Mouse (Mus musculus): ENCODE measurements around the gene Mphosph6.
A peak's percentile ranks its signal among the peaks of the same experiment; 100 is the strongest.

Mphosph6 gene

DNA sequence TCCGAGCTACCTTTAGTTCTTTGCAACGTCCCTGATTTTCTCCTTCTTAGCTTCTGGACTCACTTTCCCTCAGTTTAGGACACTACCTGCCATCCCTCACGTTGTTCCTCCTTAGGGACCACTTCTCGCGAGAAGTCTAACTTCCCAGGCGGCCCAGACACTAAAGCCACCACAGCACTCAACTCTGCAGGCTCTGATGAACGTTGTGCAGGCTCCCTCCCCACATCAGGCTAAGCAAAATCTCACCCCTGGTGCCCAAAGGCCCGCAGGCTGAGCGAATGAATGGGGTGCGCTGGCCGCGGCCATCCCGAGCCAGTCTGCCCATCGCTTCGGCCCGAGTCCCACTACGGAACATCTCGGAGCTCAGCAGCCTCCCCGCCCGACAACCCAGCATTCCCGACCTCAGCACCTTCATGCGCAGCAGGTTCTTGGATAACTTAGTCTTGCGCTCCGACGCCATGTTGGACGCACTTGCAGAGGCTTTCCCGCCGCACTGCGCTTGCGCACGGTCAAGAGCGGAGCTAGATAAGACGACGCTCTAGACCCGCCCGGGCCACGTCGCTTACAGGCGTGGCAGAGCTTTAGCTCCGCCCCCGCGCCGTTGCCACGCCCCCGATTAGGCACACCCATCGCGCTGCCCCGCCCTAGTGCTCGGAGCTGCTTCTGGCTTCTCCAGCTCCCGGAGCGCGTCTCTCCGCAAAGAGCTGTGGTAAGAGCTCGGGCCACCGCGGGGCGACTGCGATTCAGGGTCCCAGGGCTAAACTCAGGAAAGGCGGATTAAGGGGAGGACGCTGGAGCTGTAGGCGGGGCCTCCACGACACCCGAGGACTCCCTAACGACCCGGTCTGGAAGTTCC, at the start of gene Mphosph6:
TSS of gene Mphosph6 (minus strand) at position 501 of the 856 bp plus-strand sequence.
- DNase-seq (ENCODE audit: low spot score), result peak; percentile 98

- DNase-seq (ENCODE audit: low spot score), result no peak
These were observed 48.7 kb upstream of the Mphosph6 start for GRCm38 (mm10) chr8:117850420-117850819.

- no peak for DNase-seq (ENCODE audit: low spot score)
These were observed 46.1 kb upstream of the Mphosph6 start for GRCm38 (mm10) chr8:117847865-117848264.

- DNase-seq (ENCODE audit: low spot score), result no peak
These were observed 42.0 kb upstream of the Mphosph6 start for GRCm38 (mm10) chr8:117843694-117844093.

DNA sequence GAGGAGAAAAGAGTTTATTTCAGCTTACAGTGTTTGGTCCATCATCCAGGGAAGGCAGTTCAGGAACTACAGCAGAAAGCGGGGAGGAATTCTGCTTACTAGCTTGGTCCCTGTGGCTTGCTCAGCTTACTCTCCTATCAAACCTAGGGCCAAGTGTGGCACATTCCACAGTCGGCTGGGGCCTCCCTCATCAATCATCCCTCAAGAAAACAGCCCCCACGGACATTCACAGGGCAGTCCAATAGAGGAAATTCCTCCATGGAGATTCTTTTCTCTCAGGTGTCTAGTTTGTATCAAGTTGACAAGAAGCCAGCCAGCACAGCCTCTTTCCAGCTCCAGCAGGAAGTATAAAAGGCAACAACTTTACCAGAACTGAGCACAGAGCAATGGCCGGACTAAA, 11.8 kb upstream of the Mphosph6 start:
- DNase-seq (ENCODE audit: low spot score), result no peak

DNA sequence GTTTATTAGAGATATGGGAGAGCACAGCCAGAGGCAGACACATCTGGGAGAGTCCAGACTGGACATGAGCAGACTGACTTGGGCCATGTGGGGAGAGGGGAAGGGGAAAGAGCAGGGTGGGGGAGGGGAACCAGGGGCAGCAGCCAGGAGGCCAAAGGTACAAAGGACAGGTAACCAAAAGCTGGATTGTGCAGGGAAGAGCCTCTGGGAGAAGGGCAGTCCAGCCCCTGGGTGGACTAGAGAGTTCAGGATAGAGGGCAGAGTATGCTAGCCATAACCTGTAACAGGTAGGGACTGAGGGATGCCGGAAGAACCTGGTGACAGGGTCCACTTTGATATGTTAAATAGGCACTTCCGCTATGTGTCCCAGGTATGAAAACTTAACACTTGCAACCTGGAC, 8.9 kb upstream of the Mphosph6 start:
- peak; percentile 78 for DNase-seq (ENCODE audit: low spot score)

GRCm38 (mm10) chr8:117805419-117805818, 3.7 kb upstream of the Mphosph6 start:
- DNase-seq (ENCODE audit: low spot score), result peak; percentile 67

DNA sequence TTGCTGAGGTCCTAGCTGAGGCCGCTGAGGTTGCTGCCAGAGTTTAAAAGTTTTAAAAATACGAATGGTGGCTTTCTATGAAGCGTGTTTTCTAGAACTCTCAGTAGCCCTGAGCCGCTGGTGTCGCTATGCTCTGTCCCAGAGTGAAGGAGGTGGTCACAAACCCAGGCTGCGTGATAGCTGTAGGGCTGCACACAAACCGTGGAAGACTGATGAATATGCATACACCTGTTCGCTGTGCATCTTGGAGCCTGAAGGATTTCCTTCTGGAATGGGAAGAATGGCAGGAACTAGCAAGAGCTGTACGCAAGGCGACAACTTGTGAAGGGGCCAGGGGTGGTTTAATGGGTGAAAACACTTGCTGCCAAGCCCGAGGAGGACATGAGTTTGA, 551 bp upstream of the Mphosph6 start:
- no peak for DNase-seq (ENCODE audit: low spot score)

GRCm38 (mm10) chr8:117798066-117798465, 3.7 kb downstream of the Mphosph6 start:
- DNase-seq (ENCODE audit: low spot score), result no peak

- DNase-seq (ENCODE audit: low spot score), result no peak
These were observed 5.3 kb downstream of the Mphosph6 start for GRCm38 (mm10) chr8:117796464-117796863.

GRCm38 (mm10) chr8:117794581-117794980, 7.2 kb downstream of the Mphosph6 start:
- no peak for DNase-seq (ENCODE audit: low spot score)

- no peak for DNase-seq (ENCODE audit: low spot score)
These were observed 9.1 kb downstream of the Mphosph6 start for GRCm38 (mm10) chr8:117792616-117793144.

DNA sequence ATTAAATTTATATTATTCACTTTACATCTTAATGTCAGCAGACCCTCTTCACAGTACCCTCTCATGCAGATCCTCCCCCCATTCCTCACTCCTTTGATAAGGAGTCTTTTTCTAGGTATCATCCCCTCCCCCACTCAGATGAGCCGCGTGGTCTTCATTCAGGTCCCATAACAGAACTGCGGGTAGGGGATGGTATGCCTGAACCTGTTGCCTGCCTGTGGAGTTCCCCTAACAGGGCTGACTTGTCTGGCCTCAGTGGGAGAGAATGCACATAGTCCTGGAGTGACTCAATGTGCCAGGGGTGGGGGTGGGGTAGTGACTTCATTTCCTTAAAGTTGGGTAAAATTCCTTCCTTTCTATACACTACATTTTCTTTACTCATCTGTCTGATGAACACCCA, 15.3 kb downstream of the Mphosph6 start:
- no peak for DNase-seq (ENCODE audit: low spot score)

DNA sequence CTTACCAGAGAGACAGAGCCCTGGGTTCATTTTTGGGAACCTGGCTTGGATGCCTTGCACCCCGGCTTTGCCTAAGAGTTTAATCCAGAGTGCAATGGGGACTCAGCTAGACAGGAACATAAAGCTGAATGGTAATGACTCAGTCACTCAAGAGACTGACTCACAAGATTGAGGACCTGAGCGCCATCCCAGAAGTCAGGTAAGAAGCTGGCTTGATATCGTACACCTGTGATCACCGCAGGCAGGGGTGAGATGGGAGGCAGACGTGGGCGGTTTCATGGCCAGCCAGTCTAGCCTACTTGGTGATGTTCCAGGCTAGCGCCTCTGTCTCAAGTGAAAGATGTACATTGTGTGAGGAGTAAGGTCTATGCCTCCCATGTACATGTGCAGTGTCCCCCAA, 18.7 kb downstream of the Mphosph6 start:
- no peak for DNase-seq (ENCODE audit: low spot score)

DNA sequence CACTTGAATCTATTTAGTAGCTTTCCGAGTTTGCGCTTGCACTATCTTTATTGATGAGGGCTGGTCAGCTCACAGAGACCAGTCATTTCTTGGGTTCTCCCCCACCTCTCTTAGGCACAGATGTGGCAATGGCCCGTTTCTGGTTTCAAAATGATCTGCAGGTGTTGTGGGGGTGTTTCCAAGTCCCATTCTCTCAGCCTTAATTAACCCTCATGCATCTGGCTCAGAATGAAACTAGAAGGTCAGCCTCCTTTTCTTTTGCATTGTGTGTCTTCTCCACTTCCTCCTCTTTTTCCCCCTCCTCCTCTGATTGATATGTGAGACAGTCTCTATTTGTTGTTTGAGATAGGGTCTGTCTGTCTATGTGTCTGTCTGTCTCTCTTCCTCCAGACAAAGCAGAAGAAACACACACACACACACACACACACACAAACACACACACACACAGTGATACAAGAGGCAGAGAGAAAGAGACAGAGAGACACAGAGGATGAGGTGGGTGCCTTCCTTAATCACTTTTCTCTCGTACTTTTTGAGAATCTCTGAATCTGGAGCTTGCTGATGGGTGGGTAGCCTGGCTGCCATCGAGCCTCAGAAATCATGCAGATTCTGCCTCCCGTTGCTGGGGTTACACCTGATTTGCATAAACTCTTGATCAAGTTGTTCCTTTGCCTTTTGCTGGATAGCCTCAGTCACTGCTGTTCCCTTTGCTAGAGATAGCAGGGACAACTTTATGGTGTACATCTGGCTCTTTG, 20.2 kb downstream of the Mphosph6 start:
- no peak for DNase-seq (ENCODE audit: low spot score)

GRCm38 (mm10) chr8:117779344-117779743, 22.4 kb downstream of the Mphosph6 start:
- DNase-seq (ENCODE audit: low spot score), result no peak

DNA sequence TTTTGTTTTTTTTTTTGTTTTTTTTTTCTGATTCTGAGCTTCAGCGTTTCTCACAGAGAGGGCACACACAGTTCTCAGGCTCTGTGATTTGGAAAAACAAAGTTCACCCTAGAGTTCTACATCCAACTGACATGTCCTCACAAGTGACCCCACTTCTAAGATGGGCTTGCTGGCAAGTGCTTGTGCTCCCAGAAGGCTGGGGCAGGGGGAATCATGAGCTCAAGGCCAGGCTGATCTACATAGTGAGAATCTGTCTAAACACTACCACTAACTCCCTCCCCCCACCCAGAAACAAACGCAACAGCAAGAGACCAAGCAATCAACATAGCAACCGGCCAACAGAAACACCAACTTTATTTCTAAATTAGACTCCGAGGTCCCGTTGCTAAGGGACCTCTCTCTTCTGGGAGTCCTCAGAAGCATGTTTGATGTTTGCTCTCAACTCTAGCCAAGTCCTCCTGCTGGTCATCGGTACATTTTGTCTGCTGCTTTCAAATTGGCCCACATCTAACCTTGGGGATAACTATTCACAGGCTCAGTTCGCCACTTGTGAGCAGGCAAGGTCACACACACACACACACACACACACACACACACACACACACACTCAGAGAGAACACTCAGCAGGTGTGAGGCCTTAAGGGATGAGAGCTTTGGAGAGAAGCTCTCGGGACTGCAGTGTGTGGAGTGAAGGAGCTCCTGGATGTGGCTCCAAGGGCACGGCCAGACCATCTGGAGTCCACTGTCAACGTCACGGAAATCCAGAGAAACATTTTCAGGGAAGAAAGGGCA, 23.0 kb downstream of the Mphosph6 start:
- no peak for DNase-seq (ENCODE audit: low spot score)

GRCm38 (mm10) chr8:117776075-117776474, 25.7 kb downstream of the Mphosph6 start:
- no peak for DNase-seq (ENCODE audit: low spot score)

GRCm38 (mm10) chr8:117775626-117776025, 26.1 kb downstream of the Mphosph6 start:
- no peak for DNase-seq (ENCODE audit: low spot score)

DNA sequence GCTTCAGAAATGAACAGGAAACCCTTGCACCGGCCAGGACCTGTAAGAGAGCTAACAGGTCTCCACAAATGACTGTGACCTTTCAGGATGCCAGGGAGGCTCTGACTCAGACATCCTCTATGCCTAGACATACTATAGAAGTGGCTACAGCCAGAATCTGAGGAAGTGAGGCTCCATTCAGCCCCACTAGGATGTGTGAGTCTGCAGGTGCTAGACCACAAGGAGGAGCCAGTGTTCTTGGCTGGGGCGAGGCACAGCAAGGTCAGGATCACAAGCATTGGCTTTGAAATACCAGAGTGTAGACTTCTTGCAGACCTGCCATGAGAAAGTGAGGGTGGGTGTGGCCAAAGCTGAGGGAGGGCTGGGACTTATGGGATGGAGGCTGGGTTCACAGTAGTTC, 29.1 kb downstream of the Mphosph6 start:
- DNase-seq (ENCODE audit: low spot score), result no peak

DNA sequence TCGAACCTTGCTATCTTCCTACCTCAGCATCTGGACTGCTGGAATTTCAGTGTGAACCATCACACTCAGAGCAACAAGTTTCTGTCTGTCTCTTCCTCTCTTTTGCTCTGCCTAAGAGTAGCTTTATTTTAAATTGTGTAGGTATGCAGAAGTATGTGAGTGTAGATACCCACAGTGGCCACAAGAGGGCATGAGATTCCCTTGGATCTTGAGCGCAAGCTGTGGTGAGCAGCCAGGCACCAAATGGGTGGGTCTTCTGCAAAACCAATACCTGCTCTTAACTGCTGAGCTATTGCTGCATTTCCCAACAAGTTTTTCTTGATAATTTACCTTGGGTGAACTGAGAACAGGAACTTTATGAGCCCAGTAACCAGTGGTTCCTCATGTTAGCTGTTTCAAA, 29.6 kb downstream of the Mphosph6 start:
- peak; percentile 24 for DNase-seq (ENCODE audit: low spot score)

Measured in yolk sac, embryonic 10.5 days (tissue).